Mouse (Mus musculus) forebrain, postnatal 0 days (tissue): ENCODE data around the gene Cnot8. TPM values are rescaled to one million over a fixed set of nuclear protein-coding genes. Genes with fewer than 3 reads are reported as not detected.
"Not testable (repeated sequence)": the region's sequence is repeated elsewhere in the genome, so short reads cannot be mapped to it uniquely, and the experiment has no call there.

ENCODE experiments used
- ATAC-seq: fragments of 200-750 bp; cut with Nextera tagmentation; 2 replicates; pipeline ENCODE4 v1.8.0; 2017; ENCODE audit warnings: mild to moderate bottlenecking, moderate library complexity
- DNase-seq: peaks from one replicate; pipeline ENCODE4 v3.0.0-alpha.2; 2015
- H3K27ac ChIP-seq: fragments of 300-500 bp; sonication (generic); 2 replicates; pipeline ENCODE4 v1.5.1; 2014; ENCODE audit warnings: low read depth, mild to moderate bottlenecking, antibody characterized with exemption, low read length, moderate library complexity, mixed read lengths
- H3K27me3 ChIP-seq: fragments of 300-500 bp; sonication (generic); 2 replicates; pipeline ENCODE4 v1.6.1; 2014; ENCODE audit warnings: mild to moderate bottlenecking, low read length, mixed read lengths; ENCODE audit not compliant: insufficient read depth
- H3K36me3 ChIP-seq: fragments of 300-500 bp; sonication (generic); 2 replicates; pipeline ENCODE4 v1.6.1; 2014; ENCODE audit warnings: mild to moderate bottlenecking, moderate library complexity; ENCODE audit not compliant: insufficient read depth
- H3K4me1 ChIP-seq: fragments of 300-500 bp; sonication (generic); 2 replicates; pipeline ENCODE4 v1.6.1; 2014; ENCODE audit warnings: antibody characterized with exemption; ENCODE audit not compliant: insufficient read depth
- H3K4me2 ChIP-seq: fragments of 300-500 bp; sonication (generic); 2 replicates; pipeline ENCODE4 v1.6.1; 2014; ENCODE audit warnings: low read depth, mild to moderate bottlenecking, moderate library complexity
- H3K4me3 ChIP-seq: fragments of 300-500 bp; sonication (generic); 2 replicates; pipeline ENCODE4 v1.5.1; 2014; ENCODE audit warnings: low read depth, low read length, mixed read lengths
- H3K9ac ChIP-seq: fragments of 300-500 bp; sonication (generic); 2 replicates; pipeline ENCODE4 v1.6.1; 2014; ENCODE audit warnings: mild to moderate bottlenecking
- H3K9me3 ChIP-seq: fragments of 300-500 bp; sonication (generic); 2 replicates; pipeline ENCODE4 v1.6.1; 2016; ENCODE audit warnings: low read length
- CTCF ChIP-seq: sonication (generic); IDR thresholded peaks from 2 replicates; pipeline ENCODE4 v1.5.1; 2016; ENCODE audit warnings: antibody characterized with exemption, control low read depth, low read depth
- WGBS: fragments of 180-500 bp; shearing (Covaris S2); extraction: QIAGEN DNeasy Blood & Tissue Kit; methylation state at CpG from one replicate; pipeline ENCODE4 v1.1.7; 2014; 5-methylcytosine and 5-hydroxymethylcytosine counted together
- polyA plus RNA-seq: library from polyadenylated mRNA; unstranded; fragments of >200 nt; fragmentation: Nextera tagmentation; extraction: Ambion mirVana; gene quantifications from 2 replicates; pipeline ENCODE4 v1.2.1, GENCODE M21; 2015
- total RNA-seq: library from RNA; depleted of rRNA; stranded (reverse); fragments of >200 nt; gene quantifications from 2 replicates; pipeline ENCODE4 v1.2.3, GENCODE M21; 2014; rRNA removed

Cnot8 gene
- total RNA-seq (100 and 121 TPM in 2 replicates), polyA plus RNA-seq (107 and 114 TPM in 2 replicates)

DNA sequence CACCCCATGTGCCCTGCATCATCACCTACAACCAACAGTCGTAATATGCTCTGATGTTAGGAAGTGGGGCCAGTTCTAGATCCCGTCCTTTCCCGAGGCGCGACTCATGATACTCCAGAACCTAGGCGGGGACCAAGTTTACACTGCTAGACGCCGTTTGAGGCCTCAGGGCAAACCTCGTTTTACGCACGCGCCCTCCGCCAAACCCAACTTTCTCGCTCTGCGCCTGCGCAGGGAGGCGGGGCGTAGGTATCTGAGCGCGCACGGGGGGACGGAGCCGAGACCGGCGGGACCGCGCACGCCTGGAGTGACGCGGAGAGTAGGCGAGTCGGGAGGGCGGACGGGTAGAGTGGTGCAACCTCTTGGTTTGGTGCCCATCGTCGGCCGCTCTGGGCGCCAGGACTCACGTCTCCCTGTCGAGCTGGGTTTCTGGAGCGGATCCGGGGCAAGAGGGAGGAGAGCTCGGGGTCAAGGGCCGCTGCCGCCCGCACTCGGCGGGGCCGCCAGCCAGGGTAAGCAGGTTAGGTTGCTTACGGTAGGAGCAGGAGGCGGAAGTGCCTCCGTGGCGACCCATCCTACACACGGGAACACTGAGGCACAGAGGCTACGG is at the start of gene Cnot8:
Cnot8 (plus strand) TSS at position 457 of the 610 bp plus-strand sequence.
- no peaks in the 10 kb centered on the region for H3K9me3 ChIP-seq
- ATAC-seq: peak; percentile 98
- WGBS: 2% methylated on average over 55 of the region's 55 CpGs

DNA sequence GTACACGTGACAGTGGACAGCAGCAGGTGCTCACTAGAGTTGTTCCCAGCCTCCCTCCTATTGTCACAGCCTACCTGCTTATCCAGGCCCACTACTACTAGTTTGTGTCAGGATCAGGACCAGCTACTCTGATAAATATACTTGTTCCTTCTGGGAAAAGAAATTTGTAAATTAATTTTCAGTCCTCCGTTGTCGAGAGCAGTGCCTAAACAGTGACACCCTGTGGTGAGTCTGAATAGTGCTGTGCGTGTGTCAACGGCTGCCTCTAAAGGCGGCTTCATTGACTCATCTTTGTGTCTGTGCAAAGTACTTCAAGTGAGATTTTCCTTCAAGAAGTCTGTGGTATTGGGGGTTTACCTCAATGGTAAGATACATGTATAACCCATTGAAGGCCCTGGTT is 46.5 kb upstream of the Cnot8 start:
- Histone ChIP-seq H3K9me3 (no peaks in the 10 kb centered on the region), H3K4me3 (no peak overlapping the region), H3K36me3 (peaks cover 63% of the 10 kb centered on the region), H3K4me2 (no peak overlapping the region), H3K27me3 (no peaks in the 10 kb centered on the region), H3K4me1 (no peaks in the 10 kb centered on the region), H3K9ac (no peak overlapping the region), H3K27ac (no peak overlapping the region)
- TF ChIP-seq CTCF: peak; percentile 87
- WGBS: 30% methylated on average over 6 of the region's 6 CpGs
- DNase-seq (peak; percentile 77), ATAC-seq (peak; percentile 75)

More for the DNA sequence above, at the start of gene Cnot8:
- Histone ChIP-seq H3K27ac (peak within 1 kb of the TSS; percentile 85), H3K4me1 (peaks cover 14% of the 10 kb centered on the region), H3K4me3 (peak within 1 kb of the TSS; percentile 63), H3K9ac (peak within 1 kb of the TSS; percentile 86), H3K36me3 (no peaks in the 10 kb centered on the region), H3K27me3 (no peaks in the 10 kb centered on the region), H3K4me2 (peak within 1 kb of the TSS; percentile 65)
- TF ChIP-seq CTCF: no peak
- DNase-seq: peak; percentile 100

DNA sequence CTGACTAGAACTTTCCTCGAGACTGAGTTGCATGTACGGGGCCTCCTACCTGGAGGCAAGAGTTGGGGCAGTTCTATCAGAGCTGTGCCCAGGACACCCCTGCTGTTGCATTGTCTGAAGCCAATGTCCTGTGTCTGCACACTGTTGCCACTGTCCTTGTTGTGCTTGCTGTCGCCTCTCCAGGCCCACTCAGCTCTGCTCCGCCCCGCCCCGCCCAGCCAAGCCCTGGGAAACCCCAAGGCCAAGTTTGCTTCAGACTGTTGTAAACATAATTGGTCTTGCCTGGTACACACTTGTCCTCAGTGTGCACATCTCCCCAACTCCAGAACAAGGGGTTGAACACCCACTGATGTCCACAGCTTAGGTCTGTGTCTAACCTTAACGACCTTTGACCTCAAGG is 44.2 kb upstream of the Cnot8 start:
- peaks cover 48% of the 10 kb centered on the region for H3K36me3 ChIP-seq
- not testable (repeated sequence) for ATAC-seq
- 92% methylated on average over 7 of the region's 7 CpGs for WGBS

GRCm38 (mm10) chr11:58061218-58061617 is 42.7 kb upstream of the Cnot8 start:
- H3K4me2 ChIP-seq, H3K4me1 ChIP-seq, H3K4me3 ChIP-seq, H3K27ac ChIP-seq, H3K27me3 ChIP-seq, H3K9me3 ChIP-seq, ATAC-seq, H3K9ac ChIP-seq, DNase-seq: not testable (repeated sequence)
- peaks cover 36% of the 10 kb centered on the region for H3K36me3 ChIP-seq
- 92% methylated on average over 3 of the region's 4 CpGs for WGBS

More for the DNA sequence above, 44.2 kb upstream of the Cnot8 start:
- not testable (repeated sequence) for H3K4me3 ChIP-seq, H3K27ac ChIP-seq, H3K4me2 ChIP-seq, H3K9ac ChIP-seq, DNase-seq, H3K9me3 ChIP-seq, H3K27me3 ChIP-seq, H3K4me1 ChIP-seq

DNA sequence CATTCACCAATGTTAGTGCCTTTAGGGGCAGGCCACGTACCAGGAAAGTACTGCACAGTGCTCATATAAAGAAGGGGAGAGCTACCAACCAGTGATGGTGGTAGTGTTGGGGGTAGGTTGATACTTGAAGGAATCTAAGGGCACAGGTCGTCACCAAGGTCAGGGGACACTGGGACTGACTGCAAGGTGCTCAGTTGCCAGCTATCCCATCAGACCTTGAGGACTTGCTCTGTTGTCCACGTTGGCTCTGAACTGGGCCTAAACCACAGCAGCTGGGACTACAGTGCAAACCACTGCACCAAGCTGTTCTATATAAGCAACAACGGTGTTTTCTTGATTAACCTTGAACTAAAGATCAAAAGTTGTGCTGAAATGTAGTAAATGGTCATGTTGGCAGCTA is 41.4 kb upstream of the Cnot8 start:
- Histone ChIP-seq H3K27me3 (no peaks in the 10 kb centered on the region), H3K4me1 (no peaks in the 10 kb centered on the region), H3K4me2 (no peak overlapping the region), H3K9ac (no peak overlapping the region), H3K9me3 (no peaks in the 10 kb centered on the region), H3K36me3 (peaks cover 26% of the 10 kb centered on the region), H3K4me3 (no peak overlapping the region), H3K27ac (no peak overlapping the region)
- ATAC-seq (no peak), DNase-seq (no peak)
- TF ChIP-seq CTCF: no peak
- 87% methylated on average over 4 of the region's 4 CpGs for WGBS

GRCm38 (mm10) chr11:58065025-58065424 is 38.9 kb upstream of the Cnot8 start:
- H3K36me3 ChIP-seq: peaks cover 10% of the 10 kb centered on the region
- no peak for DNase-seq
- no peaks in the 10 kb centered on the region for H3K4me1 ChIP-seq
- H3K9ac ChIP-seq: no peak overlapping the region
- TF ChIP-seq CTCF: no peak
- no peak overlapping the region for H3K27ac ChIP-seq
- H3K9me3 ChIP-seq: no peaks in the 10 kb centered on the region
- H3K4me3 ChIP-seq: no peak overlapping the region
- H3K27me3 ChIP-seq: no peaks in the 10 kb centered on the region
- ATAC-seq: no peak
- H3K4me2 ChIP-seq: no peak overlapping the region
- WGBS: 86% methylated on average over 4 of the region's 4 CpGs

DNA sequence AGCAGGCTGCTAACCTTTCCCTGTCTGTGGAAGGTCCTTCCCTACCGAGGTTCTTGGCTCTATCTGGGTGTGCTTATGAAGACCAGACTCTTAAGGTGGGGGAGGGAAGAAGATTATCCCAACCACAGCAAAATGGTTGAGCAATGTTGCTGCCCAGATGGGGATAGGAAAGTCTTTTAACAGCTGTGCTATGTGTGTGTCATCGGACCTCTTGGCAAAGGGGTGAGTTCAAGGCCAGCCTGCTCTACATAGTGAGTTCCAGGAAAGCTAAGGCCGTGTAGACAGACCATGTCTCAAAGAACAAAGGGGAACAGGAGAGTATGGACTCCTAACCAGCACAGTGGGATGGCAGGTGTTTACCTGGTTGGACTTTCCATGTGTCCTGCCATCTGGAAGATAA is 31.0 kb upstream of the Cnot8 start:
- Histone ChIP-seq H3K27me3 (no peaks in the 10 kb centered on the region), H3K27ac (no peak overlapping the region), H3K4me1 (no peaks in the 10 kb centered on the region), H3K36me3 (no peaks in the 10 kb centered on the region), H3K9me3 (no peaks in the 10 kb centered on the region), H3K4me2 (no peak overlapping the region), H3K4me3 (no peak overlapping the region), H3K9ac (no peak overlapping the region)
- DNase-seq (no peak), ATAC-seq (no peak)
- TF ChIP-seq CTCF: no peak
- 91% methylated on average over 3 of the region's 3 CpGs for WGBS
